Mouse (Mus musculus): ENCODE measurements at regions not wholly inside any gene's neighbourhood (a gene's known extent, or its start where the extent isn't known, plus 50 kb on each side); places are given as distances from the start of the nearest gene placed in this dataset.
"Not testable (repeated sequence)": the region's sequence is repeated elsewhere in the genome, so short reads cannot be mapped to it uniquely, and the experiment has no call there.

DNA sequence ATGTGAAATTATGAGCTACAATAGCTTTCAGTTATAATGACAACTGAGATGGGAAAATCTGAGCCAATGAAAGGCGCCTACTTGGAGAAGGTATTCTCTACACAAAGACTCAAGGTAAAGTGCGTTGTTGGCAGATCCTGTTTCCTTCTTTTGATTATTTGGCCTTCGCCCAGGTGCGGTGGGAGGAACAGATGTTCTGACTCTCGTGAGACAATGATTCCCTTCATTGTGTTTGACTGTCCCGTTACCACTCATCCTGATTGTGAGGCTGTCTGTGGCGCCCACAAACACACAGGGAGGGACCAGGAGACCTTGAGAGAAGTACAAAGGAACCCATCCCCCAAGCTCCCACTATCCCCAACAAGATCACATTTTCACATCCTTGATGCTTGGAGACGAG, 92.6 kb upstream of the Gm9887 start:
- 78% methylated on average over 8 of the region's 8 CpGs for WGBS
- no peak for TF ChIP-seq CTCF (IDR thresholded peaks at IDR 0.05; ENCODE audit: low read depth)
- TF ChIP-seq EP300 (optimal IDR thresholded peaks at IDR 0.05) = no peak
- Histone ChIP-seq H3K27ac (replicated peaks) (no peak overlapping the region), H3K4me1 (replicated peaks; ENCODE audit: control insufficient read depth, insufficient read depth) (0 out of 2 replicates have a peak, but pooled peaks cover 2% of the 10 kb centered on the region), H3K9ac (ENCODE audit: low read length) (no peak overlapping the region), H3K36me3 (ENCODE audit: control insufficient read depth, insufficient read depth, low read length) (no peaks in the 10 kb centered on the region), H3K27me3 (ENCODE audit: control insufficient read depth, insufficient read depth, low read length) (no peaks in the 10 kb centered on the region), H3K4me2 (replicated peaks; ENCODE audit: low read depth) (no peak overlapping the region), H3K9me3 (ENCODE audit: control insufficient read depth, low read length) (no peaks in the 10 kb centered on the region), H3K4me3 (ENCODE audit: low read depth, low read length) (no peak overlapping the region)
- ATAC-seq (ENCODE audit: low FRiP score, low TSS enrichment) (no peak), DNase-seq (ENCODE audit: low spot score) (no peak)

DNA sequence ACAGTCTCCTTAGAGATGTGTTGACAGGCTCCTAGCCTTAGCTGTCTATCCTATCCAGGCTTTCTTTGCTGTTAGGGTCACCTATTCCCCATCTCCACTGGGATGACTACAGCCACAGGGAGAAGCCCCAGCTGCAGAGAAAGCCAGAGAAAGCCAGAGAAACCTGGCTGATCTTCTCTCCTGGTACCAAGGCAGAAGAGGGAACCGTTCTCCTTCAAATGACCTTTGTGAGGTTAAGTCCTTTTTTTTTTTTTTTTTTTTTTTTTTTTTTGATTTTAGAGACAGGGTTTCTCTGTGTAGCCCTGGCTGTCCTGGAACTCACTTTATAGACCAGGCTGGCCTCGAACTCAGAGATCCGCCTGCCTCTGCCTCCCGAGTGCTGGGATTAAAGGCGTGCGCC, 91.1 kb upstream of the Gm9887 start:
- WGBS = 96% methylated on average over 6 of the region's 6 CpGs
- H3K27ac ChIP-seq (replicated peaks) = not testable (repeated sequence)

GRCm38 (mm10) chr12:69461888-69462840, 89.9 kb upstream of the Gm9887 start:
- Histone ChIP-seq H3K9ac (ENCODE audit: low read length) (peak overlapping the region; percentile 55), H3K27ac (replicated peaks) (peak overlapping the region; percentile 70), H3K4me2 (replicated peaks; ENCODE audit: low read depth) (peak overlapping the region; percentile 54), H3K27me3 (ENCODE audit: control insufficient read depth, insufficient read depth, low read length) (no peaks in the 10 kb centered on the region), H3K9me3 (ENCODE audit: control insufficient read depth, low read length) (no peaks in the 10 kb centered on the region), H3K36me3 (ENCODE audit: control insufficient read depth, insufficient read depth, low read length) (no peaks in the 10 kb centered on the region), H3K4me1 (replicated peaks; ENCODE audit: control insufficient read depth, insufficient read depth) (peaks cover 10% of the 10 kb centered on the region; the same call in 1 of the 2 replicates), H3K4me3 (ENCODE audit: low read depth, low read length) (peak overlapping the region; percentile 31)
- TF ChIP-seq CTCF (IDR thresholded peaks at IDR 0.05; ENCODE audit: low read depth) (no peak), EP300 (optimal IDR thresholded peaks at IDR 0.05) (no peak)
- 10% methylated on average over 30 of the region's 30 CpGs for WGBS
- ATAC-seq (ENCODE audit: low FRiP score, low TSS enrichment) (peak; percentile 33; the same call in 1 of the 2 replicates), DNase-seq (ENCODE audit: low spot score) (peak; percentile 54)

More for the DNA sequence above, 91.1 kb upstream of the Gm9887 start:
- ATAC-seq (ENCODE audit: low FRiP score, low TSS enrichment); H3K4me3 ChIP-seq (ENCODE audit: low read depth, low read length); H3K9ac ChIP-seq (ENCODE audit: low read length); H3K27me3 ChIP-seq (ENCODE audit: control insufficient read depth, insufficient read depth, low read length); H3K4me1 ChIP-seq (replicated peaks; ENCODE audit: control insufficient read depth, insufficient read depth); H3K9me3 ChIP-seq (ENCODE audit: control insufficient read depth, low read length); H3K4me2 ChIP-seq (replicated peaks; ENCODE audit: low read depth); DNase-seq (ENCODE audit: low spot score); H3K36me3 ChIP-seq (ENCODE audit: control insufficient read depth, insufficient read depth, low read length): not testable (repeated sequence)

GRCm38 (mm10) chr12:69460552-69461079, 88.4 kb upstream of the Gm9887 start:
- Histone ChIP-seq H3K36me3 (ENCODE audit: control insufficient read depth, insufficient read depth, low read length) (no peaks in the 10 kb centered on the region), H3K4me2 (replicated peaks; ENCODE audit: low read depth) (no peak overlapping the region), H3K9ac (ENCODE audit: low read length) (no peak overlapping the region), H3K9me3 (ENCODE audit: control insufficient read depth, low read length) (no peaks in the 10 kb centered on the region), H3K4me3 (ENCODE audit: low read depth, low read length) (no peak overlapping the region), H3K4me1 (replicated peaks; ENCODE audit: control insufficient read depth, insufficient read depth) (peaks cover 8% of the 10 kb centered on the region; the same call in 1 of the 2 replicates), H3K27me3 (ENCODE audit: control insufficient read depth, insufficient read depth, low read length) (no peaks in the 10 kb centered on the region), H3K27ac (replicated peaks) (no peak overlapping the region)
- ATAC-seq (ENCODE audit: low FRiP score, low TSS enrichment) (no peak), DNase-seq (ENCODE audit: low spot score) (no peak)
- no peak for TF ChIP-seq CTCF (IDR thresholded peaks at IDR 0.05; ENCODE audit: low read depth)
- no peak for TF ChIP-seq EP300 (optimal IDR thresholded peaks at IDR 0.05)
- WGBS = 64% methylated on average over 3 of the region's 3 CpGs

- no peaks in the 10 kb centered on the region for H3K9me3 ChIP-seq (ENCODE audit: control insufficient read depth, low read length)
- H3K9ac ChIP-seq (ENCODE audit: low read length) = no peak overlapping the region
- peak overlapping the region; percentile 1; the same call in 1 of the 2 replicates for H3K4me2 ChIP-seq (replicated peaks; ENCODE audit: low read depth)
- H3K36me3 ChIP-seq (ENCODE audit: control insufficient read depth, insufficient read depth, low read length) = no peaks in the 10 kb centered on the region
- H3K4me1 ChIP-seq (replicated peaks; ENCODE audit: control insufficient read depth, insufficient read depth) = peaks cover 8% of the 10 kb centered on the region; the same call in 1 of the 2 replicates
- H3K27ac ChIP-seq (replicated peaks) = peak overlapping the region; percentile 80
- TF ChIP-seq EP300 (optimal IDR thresholded peaks at IDR 0.05) (peak; percentile 22), CTCF (IDR thresholded peaks at IDR 0.05; ENCODE audit: low read depth) (no peak)
- ATAC-seq (ENCODE audit: low FRiP score, low TSS enrichment) (peak; percentile 73), DNase-seq (ENCODE audit: low spot score) (no peak)
- H3K27me3 ChIP-seq (ENCODE audit: control insufficient read depth, insufficient read depth, low read length) = no peaks in the 10 kb centered on the region
- 18% methylated on average over 14 of the region's 14 CpGs for WGBS
- no peak overlapping the region for H3K4me3 ChIP-seq (ENCODE audit: low read depth, low read length)
These were observed 86.0 kb upstream of the Gm9887 start for GRCm38 (mm10) chr12:69458170-69458841.
